Mouse (Mus musculus) stomach, postnatal 0 days (tissue): ENCODE measurements at regions not wholly inside any gene's neighbourhood (a gene's known extent, or its start where the extent isn't known, plus 50 kb on each side); places are given as distances from the start of the nearest gene placed in this dataset.

Experiments
- ATAC-seq: fragments of 200-750 bp; cut with Nextera tagmentation; 2 replicates; pipeline ENCODE4 v1.8.0; 2017; ENCODE audit not compliant: low FRiP score, low TSS enrichment
- DNase-seq: peaks from one replicate; pipeline ENCODE4 v3.0.0-alpha.2; 2016; ENCODE audit warnings: low spot score
- H3K27ac ChIP-seq: fragments of 300-500 bp; sonication (generic); replicated peaks from 2 replicates; pipeline ENCODE4 v1.5.1; 2014; ENCODE audit warnings: mild to moderate bottlenecking, control low read depth
- H3K27me3 ChIP-seq: fragments of 300-500 bp; sonication (generic); 2 replicates; pipeline ENCODE4 v1.6.1; 2014; ENCODE audit warnings: low read length; ENCODE audit not compliant: control insufficient read depth, insufficient read depth
- H3K36me3 ChIP-seq: fragments of 300-500 bp; sonication (generic); 2 replicates; pipeline ENCODE4 v1.6.1; 2014; ENCODE audit warnings: low read length, mixed read lengths; ENCODE audit not compliant: control insufficient read depth, insufficient read depth
- H3K4me1 ChIP-seq: fragments of 300-500 bp; sonication (generic); replicated peaks from 2 replicates; pipeline ENCODE4 v1.6.1; 2014; ENCODE audit warnings: antibody characterized with exemption; ENCODE audit not compliant: control insufficient read depth, insufficient read depth
- H3K4me2 ChIP-seq: fragments of 300-500 bp; sonication (generic); replicated peaks from 2 replicates; pipeline ENCODE4 v1.6.1; 2014; ENCODE audit warnings: low read depth, mild to moderate bottlenecking, control low read depth, moderate library complexity
- H3K4me3 ChIP-seq: fragments of 300-500 bp; sonication (generic); 2 replicates; pipeline ENCODE4 v1.5.1; 2014; ENCODE audit warnings: low read depth, low read length, control low read depth
- H3K9ac ChIP-seq: fragments of 300-500 bp; sonication (generic); 2 replicates; pipeline ENCODE4 v1.6.1; 2014; ENCODE audit warnings: mild to moderate bottlenecking, low read length, control low read depth, mixed read lengths
- H3K9me3 ChIP-seq: fragments of 300-500 bp; sonication (generic); 2 replicates; pipeline ENCODE4 v1.6.1; 2016; ENCODE audit warnings: low read length; ENCODE audit not compliant: control insufficient read depth
- CTCF ChIP-seq: IDR thresholded peaks from 2 replicates; pipeline ENCODE4 v1.5.1; 2016; ENCODE audit warnings: antibody characterized with exemption, low read depth, mild to moderate bottlenecking, moderate library complexity
- EP300 ChIP-seq: optimal IDR thresholded peaks from 2 replicates; pipeline ENCODE3; 2016; ENCODE audit warnings: antibody characterized with exemption
- WGBS: fragments of 180-500 bp; shearing (Covaris S2); extraction: QIAGEN DNeasy Blood & Tissue Kit; methylation state at CpG from one replicate; pipeline ENCODE4 v1.1.7; 2014; 5-methylcytosine and 5-hydroxymethylcytosine counted together

DNA sequence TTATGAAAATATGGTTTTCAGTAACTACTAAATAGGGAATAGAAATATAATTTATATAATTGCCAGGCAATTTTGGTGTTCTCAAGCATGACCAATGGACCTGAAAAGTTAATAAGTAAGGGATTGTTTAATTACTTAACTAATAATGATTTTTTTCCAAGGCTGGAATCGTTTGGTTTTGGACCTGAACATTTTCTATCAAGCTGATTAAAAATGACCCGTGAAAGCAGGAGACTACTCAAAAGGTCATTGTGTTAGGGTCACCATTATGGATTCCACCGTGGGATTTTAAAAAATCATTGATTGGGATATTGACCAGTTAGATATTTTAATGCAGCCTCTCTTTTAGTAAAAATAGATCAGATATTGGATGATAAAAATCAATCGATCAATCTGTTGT is 416.9 kb downstream of the Pik3r1 start:
- Histone ChIP-seq H3K27me3 (no peaks in the 10 kb centered on the region), H3K4me3 (no peak overlapping the region), H3K4me2 (no peak overlapping the region), H3K4me1 (no peaks in the 10 kb centered on the region), H3K9ac (no peak overlapping the region), H3K27ac (no peak overlapping the region), H3K36me3 (no peaks in the 10 kb centered on the region), H3K9me3 (no peaks in the 10 kb centered on the region)
- DNase-seq, result no peak
- WGBS, result 72% methylated on average over 4 of the region's 4 CpGs
- TF ChIP-seq CTCF (no peak), EP300 (no peak)
- ATAC-seq, result no peak

DNA sequence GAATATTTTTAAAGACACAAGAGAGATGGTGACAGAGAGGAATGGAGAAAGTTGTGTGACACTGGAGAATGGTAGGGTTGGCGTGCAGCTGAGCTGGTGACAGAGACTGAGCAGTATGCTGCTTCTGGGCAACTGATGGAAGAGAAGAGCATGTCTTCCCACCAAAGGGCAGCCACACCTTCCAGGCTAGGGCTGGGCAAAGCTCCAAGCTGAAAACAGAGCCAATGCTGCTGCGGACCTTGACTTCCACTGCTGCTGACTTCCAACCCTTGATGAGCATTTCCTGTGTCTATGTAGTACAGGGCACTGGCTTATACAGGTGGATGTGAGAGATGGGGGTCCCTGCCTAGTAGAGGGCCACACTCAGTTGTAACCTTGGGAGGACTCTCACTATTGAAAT is 418.7 kb downstream of the Pik3r1 start:
- no peak overlapping the region for H3K4me3 ChIP-seq
- no peak overlapping the region for H3K4me2 ChIP-seq
- no peak for TF ChIP-seq EP300
- no peak for TF ChIP-seq CTCF
- H3K9ac ChIP-seq, result no peak overlapping the region
- no peak overlapping the region for H3K27ac ChIP-seq
- DNase-seq, result no peak
- no peaks in the 10 kb centered on the region for H3K36me3 ChIP-seq
- no peak for ATAC-seq
- H3K4me1 ChIP-seq, result no peaks in the 10 kb centered on the region
- no peaks in the 10 kb centered on the region for H3K27me3 ChIP-seq
- WGBS, result 91% methylated on average over 2 of the region's 2 CpGs
- H3K9me3 ChIP-seq, result no peaks in the 10 kb centered on the region

DNA sequence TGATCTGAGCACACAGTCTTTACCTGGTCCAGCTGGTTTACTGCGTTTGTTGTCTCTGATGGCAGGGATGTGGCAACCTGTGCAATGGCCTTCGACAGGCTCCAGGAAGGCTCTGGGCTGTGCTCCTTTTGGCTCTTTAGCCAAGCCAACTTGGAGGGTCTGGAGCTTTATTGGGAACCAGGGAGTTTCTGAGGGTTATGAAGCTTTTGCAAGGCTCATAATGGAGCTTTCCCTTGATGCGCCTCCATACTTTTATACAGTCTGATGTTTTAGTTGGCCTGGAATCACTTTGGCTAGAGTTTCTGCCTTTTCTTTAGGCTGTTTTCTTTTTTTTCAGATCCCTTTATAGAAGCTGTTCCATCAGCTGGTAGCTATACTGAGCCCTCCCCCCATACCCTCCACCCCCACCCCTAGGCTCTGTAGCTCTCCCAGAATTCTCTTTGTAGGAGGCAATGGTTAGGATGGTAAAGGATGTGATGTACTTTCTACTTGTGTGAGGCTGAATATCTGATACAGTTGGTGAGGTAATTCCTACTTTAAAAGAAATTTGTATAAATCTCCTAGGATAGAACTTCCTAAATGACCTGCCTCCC is 429.6 kb downstream of the Pik3r1 start:
- 75% methylated on average over 3 of the region's 3 CpGs for WGBS
- H3K9me3 ChIP-seq, result no peaks in the 10 kb centered on the region
- no peaks in the 10 kb centered on the region for H3K27me3 ChIP-seq
- DNase-seq, result no peak
- no peaks in the 10 kb centered on the region for H3K36me3 ChIP-seq
- no peaks in the 10 kb centered on the region for H3K4me1 ChIP-seq
- no peak for TF ChIP-seq CTCF
- TF ChIP-seq EP300, result no peak
- no peak overlapping the region for H3K9ac ChIP-seq
- no peak for ATAC-seq
- H3K4me3 ChIP-seq, result no peak overlapping the region
- no peak overlapping the region for H3K4me2 ChIP-seq
- H3K27ac ChIP-seq, result no peak overlapping the region

DNA sequence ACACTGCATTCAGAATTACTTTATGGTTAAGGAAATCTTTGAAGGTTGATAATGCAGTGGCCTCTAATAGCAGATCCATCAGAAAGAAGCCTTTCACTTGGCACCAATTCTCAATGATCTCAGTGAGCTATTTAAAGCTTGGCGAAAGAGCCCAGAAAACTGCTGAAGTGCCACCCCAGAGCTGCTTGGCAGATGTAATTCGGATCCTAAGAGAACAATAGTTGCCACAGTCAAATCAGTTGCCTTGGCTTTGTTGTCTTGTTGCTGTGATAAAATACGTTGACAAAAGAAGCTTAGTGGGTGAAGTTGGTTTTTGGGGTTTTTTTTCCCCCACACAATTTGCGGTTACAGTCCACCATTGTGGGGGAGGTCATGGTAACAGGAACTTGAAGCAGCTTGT is 449.4 kb downstream of the Pik3r1 start:
- no peak for DNase-seq
- Histone ChIP-seq H3K36me3 (no peaks in the 10 kb centered on the region), H3K9me3 (no peaks in the 10 kb centered on the region), H3K27ac (no peak overlapping the region), H3K9ac (no peak overlapping the region), H3K4me1 (no peaks in the 10 kb centered on the region), H3K27me3 (no peaks in the 10 kb centered on the region), H3K4me2 (no peak overlapping the region), H3K4me3 (no peak overlapping the region)
- TF ChIP-seq EP300 (no peak), CTCF (no peak)
- ATAC-seq, result no peak
- WGBS, result 71% methylated on average over 4 of the region's 4 CpGs

DNA sequence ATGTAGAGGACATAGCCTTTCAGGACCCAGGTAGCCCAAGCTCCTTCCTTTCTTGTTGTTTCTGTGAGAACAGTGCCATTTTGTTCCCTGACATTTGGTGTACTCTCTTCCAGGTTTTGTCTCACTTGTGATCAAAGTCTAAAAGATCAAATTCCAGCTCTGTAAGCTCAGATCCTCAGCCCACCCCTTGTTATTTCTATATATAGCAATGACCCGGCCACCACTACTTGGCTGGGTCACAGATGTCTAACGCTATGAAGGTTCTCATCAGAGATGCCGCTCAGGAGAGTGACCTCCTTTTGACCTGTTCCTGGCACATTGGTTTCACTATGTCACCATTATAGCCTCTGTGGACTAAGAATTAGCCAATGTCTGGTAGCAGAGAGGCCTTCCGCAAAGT is 451.7 kb downstream of the Pik3r1 start:
- no peaks in the 10 kb centered on the region for H3K36me3 ChIP-seq
- H3K4me1 ChIP-seq, result peaks cover under 1% of the 10 kb centered on the region; the same call in 1 of the 2 replicates
- H3K9ac ChIP-seq, result no peak overlapping the region
- H3K27ac ChIP-seq, result no peak overlapping the region
- no peak for DNase-seq
- H3K4me2 ChIP-seq, result no peak overlapping the region
- TF ChIP-seq EP300 (no peak), CTCF (no peak)
- no peaks in the 10 kb centered on the region for H3K27me3 ChIP-seq
- H3K4me3 ChIP-seq, result no peak overlapping the region
- 80% methylated on average over 4 of the region's 4 CpGs for WGBS
- ATAC-seq, result no peak
- H3K9me3 ChIP-seq, result no peaks in the 10 kb centered on the region

DNA sequence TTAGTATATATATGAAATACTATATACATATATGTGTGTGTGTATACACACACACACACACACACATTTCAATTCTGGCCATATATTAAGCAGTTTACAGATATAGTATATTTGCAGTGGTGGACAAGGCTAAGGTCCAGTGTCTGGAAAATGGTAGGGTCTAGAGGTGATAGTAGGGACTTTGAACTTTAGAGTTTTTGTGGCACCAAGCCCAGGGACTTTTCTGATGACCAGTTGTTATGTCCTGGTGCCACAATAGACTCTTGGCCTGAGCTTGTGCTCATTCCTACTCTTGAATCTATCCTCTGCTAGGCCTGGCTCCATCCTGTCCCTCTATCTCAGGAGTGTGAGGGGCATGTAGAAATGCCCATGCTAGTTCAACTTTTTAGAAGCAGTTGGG is 454.0 kb downstream of the Pik3r1 start:
- Histone ChIP-seq H3K36me3 (no peaks in the 10 kb centered on the region), H3K4me2 (no peak overlapping the region), H3K27ac (no peak overlapping the region), H3K9ac (no peak overlapping the region), H3K4me3 (no peak overlapping the region), H3K4me1 (peaks cover 2% of the 10 kb centered on the region; the same call in 1 of the 2 replicates), H3K27me3 (no peaks in the 10 kb centered on the region), H3K9me3 (no peaks in the 10 kb centered on the region)
- TF ChIP-seq CTCF, result no peak
- TF ChIP-seq EP300, result no peak
- DNase-seq (no peak), ATAC-seq (no peak)
